Comparison of ENCODE assay signal across 9 mouse cellular contexts in the genomic region with DNA sequence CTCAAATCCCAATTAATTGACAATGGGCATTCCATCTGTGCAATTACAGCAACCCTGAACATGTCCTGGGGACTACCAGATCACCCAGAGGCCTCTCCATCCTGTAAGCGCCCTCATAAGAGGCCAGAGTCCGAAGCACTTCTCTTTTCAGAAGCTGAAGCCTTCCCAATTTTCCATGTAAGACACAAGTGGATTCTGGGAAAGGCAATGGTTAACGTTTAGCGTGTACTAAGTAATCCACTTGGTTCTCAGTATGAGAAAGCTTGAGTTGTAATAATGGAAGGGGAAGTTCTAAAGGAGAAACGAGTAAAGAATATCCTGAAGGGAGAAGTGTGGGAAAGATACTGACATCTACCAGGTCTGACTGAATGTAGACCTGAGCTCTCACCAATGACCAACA. TPM values are rescaled to one million over a fixed set of nuclear protein-coding genes. Genes with fewer than 3 reads are reported as not detected.
DNase-seq lines count a peak whose midpoint lies in the region; ATAC-seq lines count a peak whose summit lies in the region.
"Had no signal": no experiment of that assay in that cellular context is flagged by ENCODE, and none has a peak within 500 bp of the region (broad histone marks: within the 10 kb centered on the region; RNA-seq: fewer than 3 reads in every experiment).

No protein-coding gene starts in this region.

- H3K27ac ChIP-seq in heart, embryonic 13.5 days (replicated peaks): no peak overlapping the region
- no peak overlapping the region; the same call in 1 of the 2 replicates for H3K27ac ChIP-seq in embryonic facial prominence, embryonic 14.5 days (replicated peaks; ENCODE audit: low read depth, low read length)
- H3K27ac ChIP-seq in kidney, embryonic 14.5 days (ENCODE audit: low read depth, low read length): no peak overlapping the region
- no peak overlapping the region for H3K27ac ChIP-seq in midbrain, embryonic 14.5 days (replicated peaks; ENCODE audit: low read depth, low read length)

- 0 out of 2 replicates have a peak, but pooled peaks cover 7% of the 10 kb centered on the region for H3K27me3 ChIP-seq in heart, embryonic 13.5 days (replicated peaks)
- H3K27me3 ChIP-seq in embryonic facial prominence, embryonic 14.5 days (replicated peaks; ENCODE audit: control insufficient read depth, insufficient read depth, low read length): no peaks in the 10 kb centered on the region
- H3K27me3 ChIP-seq in kidney, embryonic 14.5 days (ENCODE audit: control insufficient read depth, insufficient read depth, low read length): no peaks in the 10 kb centered on the region
- no peaks in the 10 kb centered on the region for H3K27me3 ChIP-seq in midbrain, embryonic 14.5 days (ENCODE audit: control insufficient read depth, insufficient read depth, low read length)

- no peaks in the 10 kb centered on the region; the same call in 1 of the 2 replicates for H3K9me3 ChIP-seq in heart, embryonic 13.5 days
- H3K9me3 ChIP-seq in embryonic facial prominence, embryonic 14.5 days (ENCODE audit: control insufficient read depth, low read length): no peaks in the 10 kb centered on the region; the same call in 1 of the 2 replicates
- H3K9me3 ChIP-seq in kidney, embryonic 14.5 days (ENCODE audit: control insufficient read depth, low read length): no peaks in the 10 kb centered on the region
- no peaks in the 10 kb centered on the region for H3K9me3 ChIP-seq in midbrain, embryonic 14.5 days (ENCODE audit: control insufficient read depth, low read length)

- no peak for ATAC-seq in heart, embryonic 13.5 days (ENCODE audit: extremely low read depth, insufficient number of reproducible peaks, low FRiP score, low TSS enrichment)
- no peak for ATAC-seq in embryonic facial prominence, embryonic 14.5 days (ENCODE audit: low read depth)
- ATAC-seq in kidney, embryonic 14.5 days (ENCODE audit: low FRiP score, low TSS enrichment): no peak
- ATAC-seq in midbrain, embryonic 14.5 days (ENCODE audit: low FRiP score, low TSS enrichment): no peak

- intact Hi-C loops in heart, postnatal 25 days (cut with DNase I): loop anchor here (5.0 to 10.0 kb wide), 2 partner anchors 70 to 113 kb away; no protein-coding TSS in a partner anchor

- no peak for DNase-seq in heart, postnatal 25 days (ENCODE audit: low spot score)
- no peak for DNase-seq in embryonic facial prominence, embryonic 14.5 days (ENCODE audit: low spot score)
- no peak for DNase-seq in midbrain, embryonic 14.5 days
- no peak for DNase-seq in urinary bladder, postnatal 14 days (ENCODE audit: low spot score)
- DNase-seq in cerebellum, adult 11 months: no peak
- DNase-seq in testis, postnatal 14 days (ENCODE audit: low spot score): no peak
- DNase-seq: left cerebral cortex, postnatal 4 days had no signal

- H3K4me1 ChIP-seq in heart, embryonic 13.5 days: peaks cover 14% of the 10 kb centered on the region
- H3K4me1 ChIP-seq in embryonic facial prominence, embryonic 14.5 days (ENCODE audit: control insufficient read depth, insufficient read depth, low read length): peaks cover 7% of the 10 kb centered on the region; the same call in 1 of the 2 replicates
- H3K4me1 ChIP-seq in kidney, embryonic 14.5 days (ENCODE audit: control insufficient read depth, insufficient read depth, low read length): peaks cover 12% of the 10 kb centered on the region
- H3K4me1 ChIP-seq in midbrain, embryonic 14.5 days (ENCODE audit: control insufficient read depth, insufficient read depth, low read length): peaks cover 2% of the 10 kb centered on the region; the same call in 1 of the 2 replicates

- H3K36me3 ChIP-seq in heart, embryonic 13.5 days: no peaks in the 10 kb centered on the region
- H3K36me3 ChIP-seq in embryonic facial prominence, embryonic 14.5 days (ENCODE audit: control insufficient read depth, insufficient read depth, low read length): no peaks in the 10 kb centered on the region
- H3K36me3 ChIP-seq in kidney, embryonic 14.5 days (ENCODE audit: control insufficient read depth, insufficient read depth, low read length): no peaks in the 10 kb centered on the region
- no peaks in the 10 kb centered on the region for H3K36me3 ChIP-seq in midbrain, embryonic 14.5 days (ENCODE audit: control insufficient read depth, insufficient read depth, low read length)

- peak overlapping the region; percentile 88 for H3K4me3 ChIP-seq in heart, embryonic 13.5 days
- H3K4me3 ChIP-seq in embryonic facial prominence, embryonic 14.5 days (ENCODE audit: low read depth, low read length): peak overlapping the region; percentile 79
- H3K4me3 ChIP-seq in kidney, embryonic 14.5 days (ENCODE audit: low read length): peak overlapping the region; percentile 78
- H3K4me3 ChIP-seq in midbrain, embryonic 14.5 days (replicated peaks; ENCODE audit: low read depth, low read length): 0 out of 2 replicates have a peak overlapping the region, but pooled peaks have one; percentile 0

- H3K9ac ChIP-seq in heart, embryonic 13.5 days: 0 out of 2 replicates have a peak overlapping the region, but pooled peaks have one; percentile 0
- peak overlapping the region; percentile 97; the same call in 1 of the 2 replicates for H3K9ac ChIP-seq in embryonic facial prominence, embryonic 14.5 days (ENCODE audit: low read depth, low read length)
- no peak overlapping the region for H3K9ac ChIP-seq in kidney, embryonic 14.5 days (ENCODE audit: low read depth, low read length)
- no peak overlapping the region for H3K9ac ChIP-seq in midbrain, embryonic 14.5 days (replicated peaks; ENCODE audit: low read length)

- H3K4me2 ChIP-seq in heart, embryonic 13.5 days: peak overlapping the region; percentile 80
- peak overlapping the region; percentile 70 for H3K4me2 ChIP-seq in embryonic facial prominence, embryonic 14.5 days (ENCODE audit: low read depth, low read length)
- H3K4me2 ChIP-seq in kidney, embryonic 14.5 days (replicated peaks; ENCODE audit: low read depth, low read length): peak overlapping the region; percentile 50
- H3K4me2 ChIP-seq in midbrain, embryonic 14.5 days (ENCODE audit: low read length): peak overlapping the region; percentile 78

- WGBS in heart, embryonic 13.5 days: 60% methylated on average over 5 of the region's 5 CpGs
- 32% methylated on average over 5 of the region's 5 CpGs for WGBS in embryonic facial prominence, embryonic 14.5 days
- 58% methylated on average over 5 of the region's 5 CpGs for WGBS in kidney, embryonic 14.5 days
- WGBS in midbrain, embryonic 14.5 days: 51% methylated on average over 5 of the region's 5 CpGs

RNA-seq across cellular contexts. Expression of gene Arhgap42, which starts 1.4 kb away (rescaled TPM):
- 12.0 and 12.4 TPM in 2 replicates for polyA plus RNA-seq in heart, embryonic 13.5 days (2015; fragmentation: Nextera tagmentation; extraction: Ambion mirVana)
- 1 to 10 TPM; 6.9 to 9.2 TPM for total RNA-seq in heart, postnatal 25 days (2021)
- 28.8 and 38.5 TPM in 2 replicates for polyA plus RNA-seq in embryonic facial prominence, embryonic 14.5 days (2014; fragmentation: Nextera tagmentation; extraction: Ambion mirVana)
- polyA plus RNA-seq in kidney, embryonic 14.5 days (2014; fragmentation: Nextera tagmentation; extraction: Ambion mirVana): 27.0 and 43.4 TPM in 2 replicates
- polyA plus RNA-seq in midbrain, embryonic 14.5 days (2014; fragmentation: Nextera tagmentation; extraction: Ambion mirVana): 10.5 and 16.8 TPM in 2 replicates

Comparison
In these comparisons a context has a peak if more than half of its experiments do, and no peak if none do; other contexts are left out.
1. H3K4me3 ChIP-seq: peak in every context shown above with its lines; median percentile 88 in heart, embryonic 13.5 days; 79 in embryonic facial prominence, embryonic 14.5 days; 78 in kidney, embryonic 14.5 days; 0 in midbrain, embryonic 14.5 days.
2. H3K9ac ChIP-seq: peak in heart, embryonic 13.5 days (single experiment) and embryonic facial prominence, embryonic 14.5 days (single experiment); none in kidney, embryonic 14.5 days (single experiment) and midbrain, embryonic 14.5 days (single experiment).
3. Peak in every context shown above with its lines, with median percentiles within 50 percentile points of each other: H3K4me2 ChIP-seq.